Mouse (Mus musculus) midbrain, postnatal 0 days (tissue): Measurements from ENCODE around the gene Tdp1. TPM values are rescaled to one million over a fixed set of nuclear protein-coding genes. Genes with fewer than 3 reads are reported as not detected.
A peak's percentile ranks its signal among the peaks of the same experiment; 100 is the strongest.
"Not testable (repeated sequence)": the region's sequence is repeated elsewhere in the genome, so short reads cannot be mapped to it uniquely, and the experiment has no call there.

Experiments used
- ATAC-seq: fragments of 200-750 bp; cut with Nextera tagmentation; 2 replicates; pipeline ENCODE4 v1.8.0; 2017; ENCODE audit warnings: moderate number of reproducible peaks, mild to moderate bottlenecking, moderate TSS enrichment, moderate library complexity; ENCODE audit not compliant: low FRiP score
- DNase-seq: peaks from one replicate; pipeline ENCODE4 v3.0.0-alpha.2; 2015; ENCODE audit warnings: low spot score
- H3K27ac ChIP-seq: fragments of 300-500 bp; sonication (generic); 2 replicates; pipeline ENCODE4 v1.5.1; 2014; ENCODE audit warnings: low read depth, mild to moderate bottlenecking, low read length, mixed read lengths
- H3K27me3 ChIP-seq: fragments of 300-500 bp; sonication (generic); 2 replicates; pipeline ENCODE4 v1.6.1; 2014; ENCODE audit warnings: low read length, control low read depth, mixed read lengths; ENCODE audit not compliant: insufficient read depth
- H3K36me3 ChIP-seq: fragments of 300-500 bp; sonication (generic); 2 replicates; pipeline ENCODE4 v1.6.1; 2014; ENCODE audit warnings: low read length, control low read depth, mixed read lengths; ENCODE audit not compliant: insufficient read depth
- H3K4me1 ChIP-seq: fragments of 300-500 bp; sonication (generic); 2 replicates; pipeline ENCODE4 v1.6.1; 2014; ENCODE audit warnings: mild to moderate bottlenecking, control low read depth, antibody characterized with exemption, low read length, mixed read lengths; ENCODE audit not compliant: insufficient read depth
- H3K4me2 ChIP-seq: fragments of 300-500 bp; sonication (generic); 2 replicates; pipeline ENCODE4 v1.6.1; 2014; ENCODE audit warnings: low read depth, mild to moderate bottlenecking, low read length, mixed read lengths; ENCODE audit not compliant: poor library complexity, severe bottlenecking
- H3K4me3 ChIP-seq: fragments of 300-500 bp; sonication (generic); 2 replicates; pipeline ENCODE4 v1.5.1; 2014; ENCODE audit warnings: low read depth, mild to moderate bottlenecking, low read length, moderate library complexity
- H3K9ac ChIP-seq: fragments of 300-500 bp; sonication (generic); replicated peaks from 2 replicates; pipeline ENCODE4 v1.6.1; 2014; ENCODE audit warnings: mild to moderate bottlenecking, low read length, moderate library complexity, mixed read lengths; ENCODE audit not compliant: poor library complexity, severe bottlenecking
- H3K9me3 ChIP-seq: fragments of 300-500 bp; sonication (generic); 2 replicates; pipeline ENCODE4 v1.6.1; 2016; ENCODE audit warnings: low read length, control low read depth
- CTCF ChIP-seq: IDR thresholded peaks from 2 replicates; pipeline ENCODE4 v1.5.1; 2016; ENCODE audit warnings: antibody characterized with exemption, mild to moderate bottlenecking
- WGBS: fragments of 180-500 bp; shearing (Covaris S2); extraction: QIAGEN DNeasy Blood & Tissue Kit; methylation state at CpG from one replicate; pipeline ENCODE4 v1.1.7; 2014; 5-methylcytosine and 5-hydroxymethylcytosine counted together
- polyA plus RNA-seq: library from polyadenylated mRNA; unstranded; fragments of >200 nt; fragmentation: Nextera tagmentation; extraction: Ambion mirVana; gene quantifications from 2 replicates; pipeline ENCODE4 v1.2.1, GENCODE M21; 2015
- total RNA-seq: library from RNA; depleted of rRNA; stranded (reverse); fragments of >200 nt; gene quantifications from 2 replicates; pipeline ENCODE4 v1.2.3, GENCODE M21; 2014

Tdp1 gene
- total and polyA plus RNA-seq, 2 experiments from 2014 or later, result 19.0 to 31.8 TPM

DNA sequence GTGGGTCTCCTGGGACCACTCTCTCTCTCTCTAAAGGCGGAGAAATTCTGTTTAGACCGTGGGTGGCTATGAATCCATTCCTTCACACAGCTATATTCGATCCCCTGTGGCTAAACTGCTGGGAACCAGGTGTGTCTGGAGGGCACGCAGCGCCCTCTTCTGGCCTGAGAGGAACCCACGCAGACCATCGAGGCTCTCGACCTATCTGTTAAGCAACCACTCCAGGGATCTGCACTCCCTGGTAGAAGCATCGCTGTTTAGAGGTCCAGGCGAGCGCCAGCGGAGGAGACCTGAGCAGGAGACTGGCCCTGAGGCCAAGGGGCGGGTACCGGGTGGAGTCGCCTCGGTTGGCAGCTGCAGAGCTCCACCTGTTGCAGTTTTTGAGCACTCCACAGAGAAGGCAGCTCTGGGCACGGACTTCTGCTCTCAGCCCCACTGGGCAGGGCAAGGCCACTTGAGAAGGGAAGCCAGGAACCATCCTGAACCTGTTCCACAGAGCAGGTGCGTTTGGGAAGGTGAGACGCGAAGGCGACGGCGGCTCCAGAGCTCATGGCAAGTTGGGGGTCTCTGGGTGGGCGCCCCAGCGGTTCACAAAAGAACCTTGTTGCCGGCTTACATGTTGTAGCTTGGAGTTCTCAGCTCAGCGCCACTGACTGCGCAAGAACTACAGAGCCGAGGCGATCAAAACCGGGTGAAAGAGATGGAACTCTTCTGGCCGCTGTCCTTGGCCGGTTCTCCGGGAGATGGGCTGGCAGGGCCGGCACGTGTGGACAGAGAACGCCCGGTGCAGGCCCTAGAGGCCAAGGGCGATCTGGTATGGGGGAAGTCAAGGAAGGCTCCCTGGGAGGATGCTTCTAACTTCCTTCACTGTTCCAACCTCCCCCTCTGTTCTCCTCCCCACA, 80.2 kb downstream of the Tdp1 start, which contains the start of gene Kcnk13:
TSS of gene Kcnk13 (plus strand) at position 199 of the 902 bp plus-strand sequence.
- under 1% methylated on average over 39 of the region's 39 CpGs for WGBS
- H3K36me3 ChIP-seq, result no peaks in the 10 kb centered on the region
- ATAC-seq (peak; percentile 45), DNase-seq (peak; percentile 82)
- no peaks in the 10 kb centered on the region for H3K9me3 ChIP-seq
- peaks cover 13% of the 10 kb centered on the region; the same call in 1 of the 2 replicates for H3K4me1 ChIP-seq
- H3K4me3 ChIP-seq, result peak within 1 kb of the TSS; percentile 58
- no peak within 1 kb of the TSS for H3K27ac ChIP-seq
- H3K27me3 ChIP-seq, result peaks cover 50% of the 10 kb centered on the region
- H3K4me2 ChIP-seq, result peak within 1 kb of the TSS; percentile 98
- peak within 1 kb of the TSS; percentile 59 for H3K9ac ChIP-seq
- TF ChIP-seq CTCF, result peak; percentile 84

DNA sequence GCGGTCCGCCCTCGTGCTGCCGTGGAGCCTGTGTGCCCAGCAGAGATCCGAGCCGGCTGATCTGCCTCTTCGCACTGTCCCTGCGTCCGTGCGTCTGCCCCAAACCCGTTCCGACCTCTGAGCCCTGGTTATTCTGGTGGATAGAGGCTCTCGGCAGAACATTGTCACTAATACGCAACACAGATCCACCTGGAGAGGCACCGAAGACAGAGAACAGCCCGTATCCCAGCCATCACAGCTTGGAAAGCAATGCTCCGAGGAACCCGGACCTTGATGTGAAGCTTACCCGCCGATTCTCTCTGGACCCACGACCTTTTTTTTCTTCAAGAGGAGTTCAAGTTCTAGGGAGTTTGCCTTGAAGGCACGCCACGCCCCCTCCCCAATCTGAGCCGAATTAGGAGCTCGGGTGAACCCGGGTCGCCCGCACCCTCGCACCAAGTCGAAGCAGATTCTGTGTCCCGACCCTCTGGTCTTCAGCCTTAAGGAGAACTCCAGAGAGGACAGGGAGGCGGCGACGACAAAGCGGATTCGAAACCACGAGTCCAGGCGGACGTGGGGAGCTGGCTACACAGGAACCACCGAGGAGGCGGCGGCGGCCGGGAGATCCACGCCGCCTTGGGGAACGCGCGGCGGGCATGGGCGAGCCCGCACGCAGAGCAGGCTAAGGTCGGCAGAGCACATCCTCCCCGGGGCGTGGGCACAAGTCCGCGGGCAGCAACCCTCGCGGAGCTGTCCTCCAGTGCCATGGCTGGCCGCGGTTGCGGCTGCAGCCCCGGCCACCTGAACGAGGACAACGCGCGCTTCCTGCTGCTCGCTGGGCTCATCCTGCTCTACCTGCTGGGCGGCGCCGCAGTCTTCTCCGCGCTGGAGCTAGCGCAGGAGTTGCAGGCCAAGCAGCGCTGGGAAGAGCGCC, 81.1 kb downstream of the Tdp1 start:
- no peak for TF ChIP-seq CTCF
- Histone ChIP-seq H3K27me3 (peaks cover 55% of the 10 kb centered on the region), H3K27ac (no peak overlapping the region), H3K36me3 (no peaks in the 10 kb centered on the region), H3K4me3 (peak overlapping the region; percentile 58), H3K4me1 (peaks cover 13% of the 10 kb centered on the region; the same call in 1 of the 2 replicates), H3K9me3 (no peaks in the 10 kb centered on the region), H3K9ac (peak overlapping the region; percentile 59), H3K4me2 (peak overlapping the region; percentile 98)
- DNase-seq (peak; percentile 7), ATAC-seq (peak; percentile 43)
- WGBS, result under 1% methylated on average over 74 of the region's 77 CpGs

DNA sequence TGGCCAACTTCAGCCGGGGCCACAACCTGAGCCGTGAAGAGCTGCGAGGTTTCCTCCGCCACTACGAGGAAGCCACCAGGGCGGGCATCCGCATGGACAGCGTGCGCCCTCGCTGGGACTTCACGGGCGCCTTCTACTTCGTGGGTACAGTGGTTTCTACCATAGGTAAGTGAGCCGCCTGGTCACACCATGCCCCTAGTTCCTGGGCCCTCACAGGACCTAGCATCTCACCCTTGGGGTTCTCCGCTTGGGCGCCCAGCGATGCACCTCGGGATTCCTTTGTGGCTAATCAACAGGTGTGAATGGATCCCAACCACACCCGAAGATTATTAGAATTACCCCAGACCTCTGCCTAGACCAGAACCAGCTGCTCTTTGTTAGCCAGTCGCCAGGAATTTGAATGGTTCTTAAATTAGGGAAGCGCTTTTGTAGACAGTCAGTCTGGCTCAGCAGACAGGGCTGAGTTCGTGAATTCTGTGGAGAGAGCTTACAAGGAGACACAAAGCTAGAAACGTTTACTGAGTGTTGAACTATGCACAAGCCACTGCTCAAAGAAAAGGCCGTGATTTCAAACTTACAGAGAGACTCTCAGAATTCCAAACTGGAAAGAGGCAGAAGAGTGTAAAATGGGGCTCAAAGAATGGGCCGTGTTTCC, 81.9 kb downstream of the Tdp1 start:
- TF ChIP-seq CTCF, result no peak
- Histone ChIP-seq H3K9me3 (no peaks in the 10 kb centered on the region), H3K27me3 (peaks cover 55% of the 10 kb centered on the region), H3K4me2 (peak overlapping the region; percentile 98), H3K36me3 (no peaks in the 10 kb centered on the region), H3K4me1 (peaks cover 13% of the 10 kb centered on the region; the same call in 1 of the 2 replicates), H3K27ac (no peak overlapping the region), H3K9ac (peak overlapping the region; percentile 59), H3K4me3 (peak overlapping the region; percentile 58)
- no peak for ATAC-seq
- no peak for DNase-seq
- 5% methylated on average over 25 of the region's 25 CpGs for WGBS

DNA sequence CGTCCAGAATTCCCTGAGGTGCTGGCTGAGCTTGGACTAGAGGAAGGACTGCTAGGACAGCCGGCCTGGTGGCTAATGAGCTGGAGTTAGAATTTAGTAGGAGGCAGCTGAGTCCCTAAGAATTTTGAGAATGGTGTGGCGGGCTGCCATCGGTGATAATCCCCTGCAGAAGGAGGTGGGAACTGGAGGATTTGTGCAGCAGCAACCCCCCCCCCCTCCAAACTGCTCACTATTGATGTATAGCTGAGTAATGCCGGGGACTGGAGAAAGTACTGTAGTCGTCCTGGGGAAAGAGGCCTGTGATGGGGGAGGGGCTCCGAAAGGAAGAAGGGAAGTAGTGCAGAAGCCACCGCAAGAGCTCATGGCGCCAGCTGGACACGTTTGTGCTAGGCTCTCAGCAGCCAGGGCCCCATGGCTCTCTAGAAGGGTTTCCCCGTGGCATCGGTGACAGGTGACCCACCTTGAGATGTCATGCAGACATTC, 82.6 kb downstream of the Tdp1 start:
- TF ChIP-seq CTCF, result no peak
- H3K36me3 ChIP-seq, result no peaks in the 10 kb centered on the region
- peaks cover 55% of the 10 kb centered on the region for H3K27me3 ChIP-seq
- H3K4me2 ChIP-seq, result peak overlapping the region; percentile 2; the same call in 1 of the 2 replicates
- H3K9me3 ChIP-seq, result no peaks in the 10 kb centered on the region
- H3K4me1 ChIP-seq, result peaks cover 13% of the 10 kb centered on the region; the same call in 1 of the 2 replicates
- DNase-seq (peak; percentile 18), ATAC-seq (0 out of 2 replicates have a peak, but pooled peaks have one; percentile 25)
- H3K4me3 ChIP-seq, result no peak overlapping the region
- H3K27ac ChIP-seq, result no peak overlapping the region
- 13% methylated on average over 12 of the region's 12 CpGs for WGBS
- no peak overlapping the region for H3K9ac ChIP-seq

DNA sequence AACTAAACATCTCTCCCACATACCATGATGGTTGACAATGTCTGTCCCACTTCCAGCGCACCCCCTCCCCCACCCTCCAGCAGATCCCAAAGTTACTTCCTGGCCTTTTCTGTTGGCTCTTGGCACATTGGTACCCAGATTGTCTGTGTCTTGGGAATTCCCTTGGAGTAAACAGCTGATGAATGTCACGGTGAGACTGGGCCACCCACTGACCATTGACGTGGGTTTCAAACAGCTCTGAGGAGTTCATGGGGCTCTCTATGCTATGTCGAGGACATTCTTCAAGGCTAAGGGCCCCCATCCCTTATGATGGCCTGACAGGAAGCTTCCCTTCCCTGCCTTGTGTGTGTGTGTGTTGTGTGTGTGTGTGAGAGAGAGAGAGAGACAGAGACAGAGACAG, 85.6 kb downstream of the Tdp1 start:
- Histone ChIP-seq H3K4me3 (no peak overlapping the region), H3K9ac (no peak overlapping the region), H3K4me1 (peaks cover 6% of the 10 kb centered on the region; the same call in 1 of the 2 replicates), H3K27ac (no peak overlapping the region), H3K27me3 (peaks cover 36% of the 10 kb centered on the region), H3K4me2 (no peak overlapping the region), H3K9me3 (no peaks in the 10 kb centered on the region), H3K36me3 (no peaks in the 10 kb centered on the region)
- TF ChIP-seq CTCF, result no peak
- 78% methylated on average over 4 of the region's 4 CpGs for WGBS
- DNase-seq (no peak), ATAC-seq (no peak)

DNA sequence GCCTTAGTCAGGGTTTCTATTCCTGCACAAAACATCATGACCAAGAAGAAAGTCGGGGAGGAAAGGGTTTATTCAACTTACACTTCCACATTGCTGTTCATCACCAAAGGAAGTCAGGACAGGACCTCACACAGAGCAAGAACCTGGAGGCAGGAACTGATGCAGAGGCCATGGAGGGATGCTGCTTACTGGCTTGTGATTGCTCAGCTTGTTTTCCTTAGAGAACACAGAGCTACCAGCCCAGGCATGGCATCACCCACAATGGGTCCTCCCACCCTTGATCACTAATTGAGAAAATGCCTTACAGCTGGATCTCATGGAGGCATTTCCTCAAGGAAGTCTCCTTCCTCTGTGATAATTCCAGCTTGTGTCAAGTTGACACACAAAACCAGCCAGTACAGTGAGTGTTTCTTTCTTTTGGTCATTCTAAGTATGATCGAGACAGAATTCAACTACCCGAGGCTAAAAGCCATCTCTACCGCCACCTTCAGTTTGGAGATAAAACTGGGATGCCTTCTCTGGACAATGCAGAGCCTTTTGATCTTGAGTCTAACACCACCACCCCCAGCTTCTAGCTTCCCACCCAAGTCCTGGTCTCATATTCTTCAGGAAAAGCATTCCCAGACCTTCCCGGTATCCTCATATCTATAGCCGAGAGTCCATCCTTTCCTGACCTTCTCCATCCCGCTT, 87.0 kb downstream of the Tdp1 start:
- H3K4me3 ChIP-seq, H3K9ac ChIP-seq, H3K4me1 ChIP-seq, H3K4me2 ChIP-seq, DNase-seq, H3K36me3 ChIP-seq, H3K27ac ChIP-seq, ATAC-seq, H3K9me3 ChIP-seq: not testable (repeated sequence)
- 77% methylated on average over 7 of the region's 7 CpGs for WGBS
- peaks cover 27% of the 10 kb centered on the region for H3K27me3 ChIP-seq
